Mouse (Mus musculus): ENCODE data around the gene AA986860. TPM values are rescaled to one million over a fixed set of nuclear protein-coding genes. Genes with fewer than 3 reads are reported as not detected.
A peak's percentile ranks its signal among the peaks of the same experiment; 100 is the strongest.

AA986860 gene
- total and polyA plus RNA-seq, 3 experiments = 0.31 to 0.58 TPM; not detected in 1

DNA sequence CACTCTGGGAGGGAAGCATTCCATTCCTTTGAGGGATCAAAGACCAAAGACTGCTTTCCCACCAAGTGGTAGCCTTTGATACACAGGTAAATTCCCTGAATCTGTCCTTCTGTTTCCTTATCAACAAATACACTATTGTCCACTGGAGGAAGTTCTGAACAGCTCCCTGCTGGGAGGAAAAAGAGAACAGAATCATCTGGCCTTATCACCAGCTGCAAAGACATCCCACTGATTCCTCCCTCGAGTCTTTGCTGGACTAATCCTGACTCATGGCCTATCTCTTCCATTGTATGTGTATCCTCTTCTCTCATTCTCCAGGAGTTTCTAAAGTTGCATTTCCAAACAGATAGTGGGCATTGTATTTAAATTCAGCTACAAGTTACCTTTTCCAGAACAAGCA, 47.9 kb upstream of the AA986860 start (continued):
- TF ChIP-seq TCF12 (IDR thresholded peaks at IDR 0.05; ENCODE audit: low read depth, low read length) (0 out of 2 replicates have a peak, but pooled peaks have one; percentile 5), ZC3H11A (IDR thresholded peaks at IDR 0.05; ENCODE audit: low read depth, low read length) (no peak), SMC3 (IDR thresholded peaks at IDR 0.05; ENCODE audit: low read depth, low read length) (no peak), USF1 (IDR thresholded peaks at IDR 0.05; ENCODE audit: low read depth, low read length) (no peak), ETS1 (IDR thresholded peaks at IDR 0.05; ENCODE audit: low read depth, low read length) (peak; percentile 32; the same call in 1 of the 2 replicates), GATA1 (IDR thresholded peaks at IDR 0.05; ENCODE audit: low read depth, low read length) (peak; percentile 65), ZKSCAN1 (IDR thresholded peaks at IDR 0.05; ENCODE audit: low read depth, low read length) (no peak), SIN3A (IDR thresholded peaks at IDR 0.05; ENCODE audit: low read length) (no peak), TBP (IDR thresholded peaks at IDR 0.05; ENCODE audit: low read depth, low read length) (no peak), GABPA (IDR thresholded peaks at IDR 0.05; ENCODE audit: low read depth, low read length) (no peak), MXI1 (IDR thresholded peaks at IDR 0.05; ENCODE audit: low read depth, low read length) (no peak), MAZ (IDR thresholded peaks at IDR 0.05; ENCODE audit: low read depth, low read length) (no peak), MYC (IDR thresholded peaks at IDR 0.05; ENCODE audit: low read depth, low read length) (no peak), ZMIZ1 (IDR thresholded peaks at IDR 0.05; ENCODE audit: low read depth, low read length) (no peak), MAFK (IDR thresholded peaks at IDR 0.05; ENCODE audit: borderline replicate concordance, low read depth, low read length) (no peak), UBTF (IDR thresholded peaks at IDR 0.05; ENCODE audit: borderline replicate concordance, insufficient read depth, low read depth, low read length) (no peak), E2F4 (IDR thresholded peaks at IDR 0.05; ENCODE audit: borderline replicate concordance, low read depth, low read length) (no peak), POLR2AphosphoS5 (IDR thresholded peaks at IDR 0.05; ENCODE audit: borderline replicate concordance, low read depth, low read length) (no peak), RCOR1 (IDR thresholded peaks at IDR 0.05; ENCODE audit: low read depth, low read length) (0 out of 2 replicates have a peak, but pooled peaks have one; percentile 25)

DNA sequence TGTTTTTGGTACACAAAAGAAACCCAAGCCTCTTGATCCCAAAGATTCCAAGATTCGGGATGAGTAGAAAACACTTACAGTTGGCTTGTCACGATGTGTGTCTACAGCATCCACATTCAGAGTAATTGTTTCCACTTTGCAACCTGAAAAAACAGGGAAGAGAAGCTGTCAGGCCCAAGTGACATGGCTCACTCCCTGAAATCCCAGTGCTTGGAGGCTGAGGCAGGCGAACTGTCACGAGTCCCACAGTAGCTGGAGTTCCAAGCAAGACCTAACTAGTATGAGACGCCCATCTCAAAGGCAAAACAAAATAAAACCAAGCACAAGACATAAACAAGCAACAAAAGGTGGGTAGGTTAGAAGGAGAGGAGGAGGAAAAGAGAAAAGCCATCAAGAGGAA, 33.2 kb upstream of the AA986860 start:
- Histone ChIP-seq H3K27me3 (ENCODE audit: control insufficient read depth in 1 of 2, insufficient read depth in 2 of 2, low read length in 2 of 2) (no peaks in the 10 kb centered on the region), H3K79me2 (ENCODE audit: control insufficient read depth, insufficient read depth, low read length, poor library complexity) (no peaks in the 10 kb centered on the region), H3K4me3 (ENCODE audit: control insufficient read depth in 1 of 2, insufficient read depth in 1 of 2, low read depth in 2 of 2, low read length in 2 of 2) (no peak overlapping the region), H3K27ac (ENCODE audit: control insufficient read depth, low read depth, low read length) (no peak overlapping the region), H3K9me3 (replicated peaks; ENCODE audit: insufficient read depth, low read length) (no peaks in the 10 kb centered on the region), H3K36me3 (ENCODE audit: control insufficient read depth in 1 of 2, insufficient read depth in 2 of 2, low read length in 2 of 2) (peaks cover 0 to 4% of the 10 kb centered on the region in 2 experiments; a peak in 2 of 4 replicates), H3K4me1 (ENCODE audit: control insufficient read depth in 1 of 2, insufficient read depth in 2 of 2, low read length in 2 of 2) (no peaks in the 10 kb centered on the region), H3K9ac (ENCODE audit: control insufficient read depth, low read depth, low read length, poor library complexity, severe bottlenecking) (no peak overlapping the region)
- no peak for DNase-seq (ENCODE audit: low read depth, low spot score)
- no peak for TF ChIP-seq UBTF (IDR thresholded peaks at IDR 0.05; ENCODE audit: borderline replicate concordance, insufficient read depth, low read depth, low read length)
- TF ChIP-seq RAD21 (IDR thresholded peaks at IDR 0.05; ENCODE audit: low read depth, low read length) = no peak
- TF ChIP-seq TCF12 (IDR thresholded peaks at IDR 0.05; ENCODE audit: low read depth, low read length) = no peak
- no peak for TF ChIP-seq CTCF (IDR thresholded peaks at IDR 0.05 in 2 of 3, conservative IDR thresholded peaks at IDR 0.05 in 1 of 3; ENCODE audit: control insufficient read depth in 1 of 3, insufficient read depth in 1 of 3, low read depth in 2 of 3, low read length in 3 of 3, poor library complexity in 1 of 3, severe bottlenecking in 1 of 3)

All from MEL (cell line).